Mouse (Mus musculus) ES-Bruce4 (cell line): ENCODE measurements around the gene Coil. TPM values are rescaled to one million over a fixed set of nuclear protein-coding genes. Genes with fewer than 3 reads are reported as not detected.

Experiments used
- H3K27ac ChIP-seq: 2 replicates; pipeline ENCODE4 v1.5.1; 2012; ENCODE audit warnings: low read length, inconsistent platforms; ENCODE audit not compliant: insufficient read depth
- H3K27me3 ChIP-seq: 2 replicates; pipeline ENCODE4 v1.6.1; 2012; ENCODE audit warnings: mild to moderate bottlenecking, low read length, inconsistent platforms; ENCODE audit not compliant: control insufficient read depth, poor library complexity, insufficient read depth, severe bottlenecking
- H3K36me3 ChIP-seq: 2 replicates; pipeline ENCODE4 v1.6.1; 2012; ENCODE audit warnings: inconsistent platforms, mild to moderate bottlenecking, low read length, moderate library complexity; ENCODE audit not compliant: control insufficient read depth, poor library complexity, insufficient read depth, severe bottlenecking
- H3K4me1 ChIP-seq: one replicate; pipeline ENCODE4 v1.8.1; 2011; ENCODE audit warnings: low read length; ENCODE audit not compliant: control insufficient read depth, insufficient read depth
- H3K4me3 ChIP-seq: 2 replicates; pipeline ENCODE4 v1.5.1; 2011; ENCODE audit warnings: low read depth, mild to moderate bottlenecking, low read length
- H3K9ac ChIP-seq: 2 replicates; pipeline ENCODE4 v1.6.1; 2012; ENCODE audit warnings: low read depth, mild to moderate bottlenecking, inconsistent platforms; ENCODE audit not compliant: poor library complexity, severe bottlenecking
- H3K9me3 ChIP-seq: replicated peaks from 2 replicates; pipeline ENCODE4 v1.6.1; 2012; ENCODE audit warnings: mild to moderate bottlenecking, low read length, inconsistent platforms; ENCODE audit not compliant: control insufficient read depth, poor library complexity, insufficient read depth, severe bottlenecking
- CTCF ChIP-seq: IDR thresholded peaks from one replicate; pipeline ENCODE4 v1.8.1; 2011; ENCODE audit warnings: low read depth, low read length
- EP300 ChIP-seq: IDR thresholded peaks from 2 replicates; pipeline ENCODE4 v1.6.1; 2011; ENCODE audit warnings: low read depth, low read length; ENCODE audit not compliant: insufficient read depth
- POLR2A ChIP-seq: IDR thresholded peaks from one replicate; pipeline ENCODE4 v1.8.1; 2011; ENCODE audit warnings: low read length; ENCODE audit not compliant: insufficient read depth
- polyA plus RNA-seq: library from polyadenylated mRNA; stranded (reverse); fragments of >200 nt; gene quantifications from 2 replicates; pipeline ENCODE4 v1.2.4, GENCODE M21; 2011; ENCODE audit warnings: low read depth; ENCODE audit not compliant: missing spikeins, insufficient read depth, insufficient read length

Gene Coil
- polyA plus RNA-seq, 1 experiment = 32.7 TPM

DNA sequence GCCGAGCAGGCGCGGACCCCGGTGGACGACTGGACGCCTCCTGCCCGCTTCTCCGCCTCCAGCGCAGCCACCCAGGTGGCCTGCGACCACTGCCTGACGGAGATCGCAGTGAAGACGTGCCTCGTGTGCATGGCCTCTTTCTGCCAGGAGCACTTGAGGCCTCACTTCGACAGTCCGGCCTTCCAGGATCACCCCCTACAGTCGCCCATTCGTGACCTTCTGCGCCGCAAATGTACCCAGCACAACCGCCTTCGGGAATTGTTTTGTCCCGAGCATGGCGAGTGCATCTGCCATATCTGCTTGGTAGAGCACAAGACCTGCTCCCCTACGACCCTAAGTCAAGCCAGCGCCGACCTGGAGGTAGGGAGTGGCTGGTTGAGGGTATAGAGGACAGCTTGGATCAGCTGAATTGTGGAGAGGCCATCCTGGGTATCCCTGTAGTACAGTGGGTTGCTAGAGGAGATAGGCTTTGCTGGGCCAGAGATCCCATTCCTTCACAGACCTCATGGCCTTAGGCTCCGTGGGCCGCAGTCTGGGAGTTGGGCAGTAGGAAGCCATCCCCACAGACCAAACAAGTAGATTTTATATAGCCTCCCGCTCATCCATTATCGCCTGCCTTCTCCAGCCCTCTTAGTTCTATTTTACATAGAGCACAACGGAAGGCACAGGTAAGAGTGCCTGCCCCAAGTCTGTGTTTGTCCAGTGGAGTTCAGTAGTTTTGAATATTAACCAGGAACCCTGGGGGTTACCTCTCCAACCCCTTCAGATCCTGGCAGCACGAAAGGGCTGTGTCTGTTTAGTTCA, 29.9 kb downstream of the Coil start:
- no peaks in the 10 kb centered on the region for H3K9me3 ChIP-seq
- no peak for TF ChIP-seq CTCF
- TF ChIP-seq POLR2A = no peak
- no peak for TF ChIP-seq EP300
- peak overlapping the region; percentile 73 for H3K4me3 ChIP-seq
- H3K4me1 ChIP-seq = peaks cover 5% of the 10 kb centered on the region
- H3K27ac ChIP-seq = no peak overlapping the region
- H3K9ac ChIP-seq = peak overlapping the region; percentile 66
- H3K36me3 ChIP-seq = peaks cover 3% of the 10 kb centered on the region; the same call in 1 of the 2 replicates
- no peaks in the 10 kb centered on the region for H3K27me3 ChIP-seq

DNA sequence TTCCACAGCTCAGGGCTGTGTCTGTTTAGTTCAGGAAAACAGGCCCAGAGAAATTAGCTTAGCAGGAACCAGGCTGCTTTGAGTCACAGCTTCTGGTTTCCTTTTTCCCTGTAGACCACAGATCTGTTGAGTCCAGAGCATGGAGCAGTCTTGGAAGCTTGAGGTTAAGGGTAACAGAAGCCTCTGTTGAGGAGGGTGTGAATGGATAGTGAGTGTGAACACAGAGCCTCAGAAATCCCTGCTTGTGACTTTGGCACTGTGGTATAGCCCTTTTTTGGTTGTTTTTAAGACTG, 30.4 kb downstream of the Coil start:
- no peak overlapping the region for H3K27ac ChIP-seq
- H3K9ac ChIP-seq = peak overlapping the region; percentile 66
- H3K27me3 ChIP-seq = no peaks in the 10 kb centered on the region
- peaks cover 8% of the 10 kb centered on the region; the same call in 1 of the 2 replicates for H3K36me3 ChIP-seq
- H3K9me3 ChIP-seq = no peaks in the 10 kb centered on the region
- peak overlapping the region; percentile 73 for H3K4me3 ChIP-seq
- peaks cover 5% of the 10 kb centered on the region for H3K4me1 ChIP-seq
- TF ChIP-seq POLR2A = no peak
- no peak for TF ChIP-seq EP300

DNA sequence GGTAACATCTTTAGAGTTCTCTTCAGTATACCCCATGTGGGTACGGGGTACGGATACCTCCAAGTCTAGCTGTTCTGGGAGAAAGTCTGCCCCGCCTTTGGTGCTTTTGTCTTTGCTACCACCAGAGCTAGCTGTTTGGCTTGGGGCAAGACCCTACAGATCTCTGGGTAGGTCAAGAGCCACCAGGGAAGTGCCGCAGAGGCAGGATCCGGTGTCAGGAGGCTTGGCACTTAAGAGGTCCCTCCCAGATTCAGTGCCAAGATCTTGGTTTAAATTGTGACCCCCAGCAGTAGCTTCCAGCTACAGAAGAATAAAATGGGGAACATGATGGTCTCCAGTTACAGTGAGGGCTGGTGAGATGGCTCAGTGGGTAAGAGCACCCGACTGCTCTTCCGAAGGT, 31.5 kb downstream of the Coil start:
- no peaks in the 10 kb centered on the region for H3K9me3 ChIP-seq
- H3K27me3 ChIP-seq = no peaks in the 10 kb centered on the region
- TF ChIP-seq POLR2A (no peak), CTCF (no peak), EP300 (no peak)
- no peak overlapping the region for H3K27ac ChIP-seq
- 0 out of 2 replicates have a peak overlapping the region, but pooled peaks have one; percentile 15 for H3K9ac ChIP-seq
- H3K36me3 ChIP-seq = peaks cover 19% of the 10 kb centered on the region
- H3K4me1 ChIP-seq = peaks cover 5% of the 10 kb centered on the region
- H3K4me3 ChIP-seq = peak overlapping the region; percentile 73

DNA sequence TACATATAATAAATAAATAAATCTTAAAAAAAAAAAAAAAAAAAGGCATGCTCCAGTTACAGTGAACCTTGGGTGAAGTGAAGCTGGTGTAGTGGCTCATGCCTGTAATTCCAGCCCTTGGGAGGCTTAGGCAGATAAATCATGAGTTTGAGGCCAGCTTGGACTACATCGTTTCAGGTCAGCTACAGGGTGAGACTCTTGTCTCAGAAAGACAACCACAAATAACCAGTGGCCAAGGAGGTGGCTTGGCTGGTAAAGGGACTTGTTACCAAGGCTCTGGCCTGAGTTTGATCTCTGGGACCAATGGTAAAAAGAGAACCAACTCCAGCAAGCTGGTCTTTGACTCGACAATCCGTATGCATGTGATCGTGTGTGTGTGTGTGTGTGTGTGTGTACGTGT, 32.0 kb downstream of the Coil start:
- Histone ChIP-seq H3K27ac (no peak overlapping the region), H3K9ac (no peak overlapping the region), H3K27me3 (no peaks in the 10 kb centered on the region), H3K9me3 (no peaks in the 10 kb centered on the region), H3K36me3 (peaks cover 20% of the 10 kb centered on the region), H3K4me3 (peak overlapping the region; percentile 9; the same call in 1 of the 2 replicates), H3K4me1 (peaks cover 5% of the 10 kb centered on the region)
- TF ChIP-seq POLR2A (no peak), EP300 (no peak), CTCF (no peak)

DNA sequence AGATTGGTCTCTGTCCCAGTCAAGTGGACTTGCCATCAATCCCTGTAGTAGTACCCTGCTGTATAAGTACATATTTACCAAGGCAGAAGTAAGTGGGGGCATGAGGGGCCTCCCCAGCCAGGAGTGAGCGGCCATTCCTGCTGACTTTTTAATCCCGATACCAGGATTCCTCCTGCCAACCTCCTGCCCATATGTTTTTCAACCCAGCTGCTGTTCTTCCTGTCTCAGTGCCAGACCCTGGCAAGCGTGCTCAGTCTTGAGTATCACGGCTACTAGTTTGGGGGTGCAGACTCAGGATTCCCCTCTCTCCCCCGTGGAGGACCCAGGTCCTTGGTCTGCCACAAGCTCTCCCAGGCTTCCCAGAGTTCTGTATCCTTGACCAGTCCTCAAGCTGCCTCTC, 32.6 kb downstream of the Coil start:
- H3K4me1 ChIP-seq = peaks cover 5% of the 10 kb centered on the region
- H3K4me3 ChIP-seq = no peak overlapping the region
- H3K36me3 ChIP-seq = peaks cover 25% of the 10 kb centered on the region
- H3K27ac ChIP-seq = no peak overlapping the region
- no peaks in the 10 kb centered on the region for H3K27me3 ChIP-seq
- H3K9me3 ChIP-seq = no peaks in the 10 kb centered on the region
- H3K9ac ChIP-seq = peak overlapping the region; percentile 16; the same call in 1 of the 2 replicates
- TF ChIP-seq CTCF = no peak
- no peak for TF ChIP-seq EP300
- no peak for TF ChIP-seq POLR2A

DNA sequence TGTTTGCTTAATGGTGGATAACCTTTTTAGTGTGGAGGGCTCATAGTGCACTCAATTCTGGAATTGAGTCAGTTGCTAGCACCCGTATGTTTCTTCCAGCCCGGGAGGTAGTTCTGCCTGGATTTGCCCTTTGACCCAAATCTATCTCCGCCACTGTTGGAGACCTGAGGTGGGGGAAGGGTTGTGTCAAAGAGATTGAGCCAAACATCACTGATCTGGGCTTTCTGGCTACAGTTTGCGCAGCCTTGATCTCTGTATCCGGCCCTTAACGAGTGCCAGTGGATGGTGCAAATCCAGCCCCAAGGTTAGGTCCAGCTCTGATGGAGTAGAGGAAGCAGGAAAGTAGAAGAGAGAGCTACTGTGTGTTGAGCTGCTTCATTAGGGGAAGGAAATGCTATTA, 33.0 kb downstream of the Coil start:
- TF ChIP-seq POLR2A = no peak
- no peak for TF ChIP-seq EP300
- H3K4me3 ChIP-seq = peak overlapping the region; percentile 10; the same call in 1 of the 2 replicates
- H3K4me1 ChIP-seq = peaks cover 5% of the 10 kb centered on the region
- H3K9me3 ChIP-seq = no peaks in the 10 kb centered on the region
- peaks cover 25% of the 10 kb centered on the region for H3K36me3 ChIP-seq
- no peaks in the 10 kb centered on the region for H3K27me3 ChIP-seq
- no peak overlapping the region for H3K27ac ChIP-seq
- H3K9ac ChIP-seq = peak overlapping the region; percentile 16; the same call in 1 of the 2 replicates
